Mouse (Mus musculus): ENCODE data around the gene Mbd6.

- no peak for TF ChIP-seq POLR2A (IDR thresholded peaks at IDR 0.05; ENCODE audit: insufficient read depth, low read depth, low read length)
- no peak for TF ChIP-seq CTCF (IDR thresholded peaks at IDR 0.05)
- no peak for TF ChIP-seq EP300 (IDR thresholded peaks at IDR 0.05; ENCODE audit: insufficient read depth, low read depth, low read length)
Measured at GRCm38 (mm10) chr10:127323131-127323855, 34.5 kb upstream of the Mbd6 start.

Data from heart, adult 2 months (tissue).